Mouse (Mus musculus): ENCODE data around the gene Olfr992.
"Not testable (repeated sequence)": the region's sequence is repeated elsewhere in the genome, so short reads cannot be mapped to it uniquely, and the experiment has no call there.

The Olfr992 gene

GRCm38 (mm10) chr2:85409369-85409768 lies at the start of gene Olfr992:
Gene Olfr992 (minus strand): TSS chr2:85409469.
- DNase-seq (ENCODE audit: low spot score in 2 of 2) = no peak

- no peak for DNase-seq (ENCODE audit: low spot score in 2 of 2)
These were observed 34.3 kb upstream of the Olfr992 start, which contains the start of gene Olfr995 for GRCm38 (mm10) chr2:85443539-85443938. Gene Olfr995 (minus strand): TSS chr2:85443639.

GRCm38 (mm10) chr2:85442546-85442945 lies 33.3 kb upstream of the Olfr992 start:
- no peak for DNase-seq (ENCODE audit: low spot score in 2 of 2)

- DNase-seq (ENCODE audit: low spot score in 2 of 2) = no peak
These were observed 27.1 kb upstream of the Olfr992 start, which contains the start of gene Olfr994 for GRCm38 (mm10) chr2:85436351-85436750. Gene Olfr994 (minus strand): TSS chr2:85436451.

- DNase-seq (ENCODE audit: low spot score in 2 of 2) = peak in 1 of 2 experiments; percentile 10
These were observed 16.6 kb upstream of the Olfr992 start for GRCm38 (mm10) chr2:85425893-85426292.

GRCm38 (mm10) chr2:85414777-85415176 lies 5.5 kb upstream of the Olfr992 start, which contains the start of gene Olfr993:
Gene Olfr993 (minus strand): TSS chr2:85414877.
- no peak for DNase-seq (ENCODE audit: low spot score in 2 of 2)

- not testable (repeated sequence) for DNase-seq (ENCODE audit: low spot score in 2 of 2)
These were observed 46.1 kb downstream of the Olfr992 start, which contains the start of gene Olfr988 for GRCm38 (mm10) chr2:85363127-85363526. Gene Olfr988 (minus strand): TSS chr2:85363227.
